Mouse (Mus musculus) cerebellum, adult 2 months (tissue): ENCODE data around the gene Aatk.

Experiments
- CTCF ChIP-seq: fragments of 200-500 bp; IDR thresholded peaks from 2 replicates; pipeline ENCODE4 v1.5.1; 2011; ENCODE audit warnings: low read depth, mild to moderate bottlenecking, control low read depth, low read length, moderate library complexity, borderline replicate concordance; ENCODE audit not compliant: insufficient read depth
- POLR2A ChIP-seq: fragments of 200-500 bp; IDR thresholded peaks from 2 replicates; pipeline ENCODE4 v1.6.1; 2011; ENCODE audit warnings: low read length, control low read depth, borderline replicate concordance; ENCODE audit not compliant: insufficient read depth

DNA sequence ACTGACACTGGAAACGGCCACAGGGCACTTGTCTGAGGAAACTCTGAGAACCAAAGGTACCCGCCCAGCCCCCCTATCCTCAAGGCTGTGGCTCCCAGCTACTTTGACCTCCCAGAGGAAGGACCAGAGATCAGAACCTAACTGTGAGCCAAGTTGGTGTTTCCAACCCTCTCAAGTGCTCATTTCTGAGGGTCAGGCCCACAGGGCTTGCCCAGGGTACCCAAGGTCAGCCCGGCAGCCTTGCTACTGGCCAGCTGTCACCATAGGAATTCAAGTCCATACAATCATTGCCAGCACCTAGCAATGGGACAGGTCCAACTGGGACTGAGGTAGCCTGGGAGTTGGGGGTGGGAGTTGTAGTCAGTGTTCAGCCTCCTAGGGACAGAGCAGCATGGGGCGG lies 43.7 kb upstream of the Aatk start:
- TF ChIP-seq CTCF (no peak), POLR2A (no peak)
